Mouse (Mus musculus): ENCODE measurements around the gene Taf4.

DNA sequence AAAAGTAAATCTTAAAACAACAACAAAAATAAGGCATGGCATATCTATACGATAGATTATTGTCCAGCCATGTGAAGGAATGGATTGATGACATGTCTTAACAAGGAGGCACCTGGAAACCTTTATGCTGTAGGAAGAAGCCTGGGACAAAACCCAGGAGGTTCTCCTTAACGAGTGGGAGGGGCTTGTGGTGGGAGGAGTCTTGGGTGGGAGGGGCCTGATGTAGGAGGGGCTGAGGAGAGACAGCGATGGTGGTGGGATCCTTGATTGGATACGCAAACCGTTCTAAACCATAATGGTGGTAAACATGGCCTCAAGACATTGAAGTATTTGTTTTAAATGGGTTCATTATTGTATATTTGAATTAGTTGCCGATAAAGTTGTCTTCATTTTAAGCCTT lies 34.9 kb upstream of the Taf4 start:
- TF ChIP-seq CTCF (conservative IDR thresholded peaks at IDR 0.05; ENCODE audit: low read length) (no peak), NANOG (IDR thresholded peaks at IDR 0.05; ENCODE audit: borderline replicate concordance, low read length) (no peak)
